Mouse (Mus musculus) embryonic facial prominence, embryonic 15.5 days (tissue): ENCODE data around the gene Ucp3. TPM values are rescaled to one million over a fixed set of nuclear protein-coding genes. Genes with fewer than 3 reads are reported as not detected.

Source experiments
- ATAC-seq: fragments of 200-750 bp; cut with Nextera tagmentation; 2 replicates; pipeline ENCODE4 v1.8.0; 2017; ENCODE audit warnings: low read depth, moderate TSS enrichment; ENCODE audit not compliant: insufficient number of reproducible peaks, low FRiP score, low TSS enrichment
- H3K27ac ChIP-seq: fragments of 300-500 bp; sonication (generic); replicated peaks from 2 replicates; pipeline ENCODE4 v1.5.1; 2015; ENCODE audit warnings: mild to moderate bottlenecking, inconsistent platforms
- H3K27me3 ChIP-seq: fragments of 300-500 bp; sonication (generic); 2 replicates; pipeline ENCODE4 v1.6.1; 2015; ENCODE audit warnings: inconsistent platforms
- H3K36me3 ChIP-seq: fragments of 300-500 bp; sonication (generic); 2 replicates; pipeline ENCODE4 v1.6.1; 2015; ENCODE audit warnings: mild to moderate bottlenecking, inconsistent platforms
- H3K4me1 ChIP-seq: fragments of 300-500 bp; sonication (generic); 2 replicates; pipeline ENCODE4 v1.6.1; 2015; ENCODE audit warnings: inconsistent platforms
- H3K4me2 ChIP-seq: fragments of 300-500 bp; sonication (generic); replicated peaks from 2 replicates; pipeline ENCODE4 v1.6.1; 2015; ENCODE audit warnings: mild to moderate bottlenecking, inconsistent platforms
- H3K4me3 ChIP-seq: fragments of 300-500 bp; sonication (generic); replicated peaks from 2 replicates; pipeline ENCODE4 v1.5.1; 2015; ENCODE audit warnings: mild to moderate bottlenecking, inconsistent platforms
- H3K9ac ChIP-seq: fragments of 300-500 bp; sonication (generic); 2 replicates; pipeline ENCODE4 v1.6.1; 2015; ENCODE audit warnings: inconsistent platforms
- H3K9me3 ChIP-seq: fragments of 300-500 bp; sonication (generic); replicated peaks from 2 replicates; pipeline ENCODE4 v1.6.1; 2016; ENCODE audit warnings: inconsistent platforms
- WGBS: fragments of 180-500 bp; shearing (Covaris S2); methylation state at CpG from one replicate; pipeline ENCODE4 v1.1.7; 2015; 5-methylcytosine and 5-hydroxymethylcytosine counted together
- polyA plus RNA-seq: library from polyadenylated mRNA; unstranded; fragments of >200 nt; fragmentation: Nextera tagmentation; extraction: Ambion mirVana; gene quantifications from 2 replicates; pipeline ENCODE4 v1.2.1, GENCODE M21; 2015

Gene Ucp3
- polyA plus RNA-seq, 1 experiment from 2014 or later: 0.17 TPM

- no peaks in the 10 kb centered on the region for H3K9me3 ChIP-seq
- H3K4me3 ChIP-seq: no peak overlapping the region
- peaks cover 30% of the 10 kb centered on the region for H3K36me3 ChIP-seq
- no peak overlapping the region for H3K9ac ChIP-seq
- H3K4me1 ChIP-seq: peaks cover 12% of the 10 kb centered on the region
- no peak for ATAC-seq
- H3K27ac ChIP-seq: no peak overlapping the region
- no peak overlapping the region for H3K4me2 ChIP-seq
- 76% methylated on average over 6 of the region's 6 CpGs for WGBS
- no peaks in the 10 kb centered on the region for H3K27me3 ChIP-seq
These were observed 11.1 kb upstream of the Ucp3 start for GRCm38 (mm10) chr7:100461621-100462151.

DNA sequence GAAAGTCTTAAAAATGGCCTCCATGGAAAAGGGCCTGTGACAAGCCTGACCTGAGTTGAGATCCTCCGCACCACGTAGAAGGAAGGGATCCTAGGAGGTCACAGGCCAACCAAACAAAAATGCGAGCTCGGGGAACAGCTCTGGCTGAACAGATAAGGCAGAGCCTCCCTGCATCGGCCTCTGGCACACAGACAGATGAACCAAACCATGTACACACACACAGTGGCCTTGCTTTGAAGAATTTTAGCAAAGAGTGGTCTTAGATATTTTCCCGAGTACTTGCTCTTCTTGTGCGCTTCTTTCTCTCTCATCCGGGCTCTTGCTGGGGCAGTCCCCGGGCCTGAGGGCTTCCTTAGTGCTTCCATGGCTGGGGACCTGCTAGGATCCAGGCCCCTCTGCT is 9.6 kb upstream of the Ucp3 start:
- Histone ChIP-seq H3K9me3 (no peaks in the 10 kb centered on the region), H3K4me1 (peaks cover 12% of the 10 kb centered on the region), H3K4me2 (no peak overlapping the region), H3K9ac (no peak overlapping the region), H3K27me3 (no peaks in the 10 kb centered on the region), H3K4me3 (no peak overlapping the region), H3K27ac (no peak overlapping the region), H3K36me3 (peaks cover 30% of the 10 kb centered on the region)
- 71% methylated on average over 9 of the region's 9 CpGs for WGBS
- ATAC-seq: no peak

GRCm38 (mm10) chr7:100463757-100464156 is 9.0 kb upstream of the Ucp3 start:
- H3K4me3 ChIP-seq: no peak overlapping the region
- no peak for ATAC-seq
- H3K4me1 ChIP-seq: peaks cover 12% of the 10 kb centered on the region
- H3K9ac ChIP-seq: no peak overlapping the region
- WGBS: 59% methylated on average over 10 of the region's 10 CpGs
- no peak overlapping the region for H3K4me2 ChIP-seq
- no peak overlapping the region for H3K27ac ChIP-seq
- no peaks in the 10 kb centered on the region for H3K27me3 ChIP-seq
- H3K36me3 ChIP-seq: peaks cover 34% of the 10 kb centered on the region
- no peaks in the 10 kb centered on the region for H3K9me3 ChIP-seq

GRCm38 (mm10) chr7:100464248-100464647 is 8.5 kb upstream of the Ucp3 start:
- Histone ChIP-seq H3K27ac (no peak overlapping the region), H3K4me3 (no peak overlapping the region), H3K9ac (no peak overlapping the region), H3K4me2 (no peak overlapping the region), H3K9me3 (no peaks in the 10 kb centered on the region), H3K27me3 (no peaks in the 10 kb centered on the region), H3K36me3 (peaks cover 35% of the 10 kb centered on the region), H3K4me1 (peaks cover 12% of the 10 kb centered on the region)
- WGBS: 81% methylated on average over 7 of the region's 7 CpGs
- ATAC-seq: no peak

DNA sequence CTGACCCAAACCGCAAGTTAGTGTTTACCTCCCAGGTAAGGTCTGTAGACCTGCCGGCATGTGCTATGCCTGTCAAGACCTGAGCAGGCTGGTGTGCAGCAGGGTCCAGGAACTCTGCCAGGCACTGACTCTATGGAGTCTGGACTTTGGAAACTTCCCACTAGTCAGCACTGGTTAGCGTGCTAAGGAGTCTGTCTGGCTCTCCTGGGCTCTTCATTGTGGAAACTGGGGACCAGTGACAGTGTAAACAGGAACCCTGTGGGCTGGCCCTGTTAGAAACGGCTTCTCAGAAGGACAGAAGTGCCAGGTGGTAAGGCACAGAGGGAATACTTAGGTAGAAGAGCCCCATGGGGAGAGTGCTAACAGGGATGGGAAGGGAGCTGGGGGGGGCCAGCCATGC is 7.5 kb upstream of the Ucp3 start:
- peak; percentile 12; the same call in 1 of the 2 replicates for ATAC-seq
- Histone ChIP-seq H3K9ac (no peak overlapping the region), H3K27ac (peak overlapping the region; percentile 75), H3K36me3 (peaks cover 33% of the 10 kb centered on the region), H3K4me2 (0 out of 2 replicates have a peak overlapping the region, but pooled peaks have one; percentile 8), H3K4me3 (no peak overlapping the region), H3K9me3 (no peaks in the 10 kb centered on the region), H3K4me1 (peaks cover 12% of the 10 kb centered on the region), H3K27me3 (no peaks in the 10 kb centered on the region)
- WGBS: 64% methylated on average over 4 of the region's 4 CpGs

- H3K27ac ChIP-seq: peak overlapping the region; percentile 75
- peaks cover 12% of the 10 kb centered on the region for H3K4me1 ChIP-seq
- no peak overlapping the region for H3K9ac ChIP-seq
- H3K27me3 ChIP-seq: no peaks in the 10 kb centered on the region
- no peaks in the 10 kb centered on the region for H3K9me3 ChIP-seq
- peaks cover 33% of the 10 kb centered on the region for H3K36me3 ChIP-seq
- 50% methylated on average over 5 of the region's 5 CpGs for WGBS
- H3K4me2 ChIP-seq: 0 out of 2 replicates have a peak overlapping the region, but pooled peaks have one; percentile 8
- ATAC-seq: peak; percentile 83
- H3K4me3 ChIP-seq: no peak overlapping the region
These were observed 7.0 kb upstream of the Ucp3 start for GRCm38 (mm10) chr7:100465656-100466309.

- H3K9ac ChIP-seq: no peak overlapping the region
- H3K36me3 ChIP-seq: peaks cover 33% of the 10 kb centered on the region
- no peak overlapping the region for H3K27ac ChIP-seq
- no peak for ATAC-seq
- peaks cover 12% of the 10 kb centered on the region for H3K4me1 ChIP-seq
- WGBS: 87% methylated on average over 11 of the region's 11 CpGs
- no peaks in the 10 kb centered on the region for H3K9me3 ChIP-seq
- H3K4me3 ChIP-seq: no peak overlapping the region
- no peaks in the 10 kb centered on the region for H3K27me3 ChIP-seq
- no peak overlapping the region for H3K4me2 ChIP-seq
These were observed 5.8 kb upstream of the Ucp3 start for GRCm38 (mm10) chr7:100466781-100467510.

GRCm38 (mm10) chr7:100468761-100469160 is 4.0 kb upstream of the Ucp3 start:
- Histone ChIP-seq H3K9ac (no peak overlapping the region), H3K27ac (no peak overlapping the region), H3K4me1 (peaks cover 12% of the 10 kb centered on the region), H3K9me3 (no peaks in the 10 kb centered on the region), H3K4me2 (no peak overlapping the region), H3K36me3 (peaks cover 33% of the 10 kb centered on the region), H3K27me3 (no peaks in the 10 kb centered on the region), H3K4me3 (no peak overlapping the region)
- WGBS: 89% methylated on average over 6 of the region's 6 CpGs
- ATAC-seq: no peak

- H3K27ac ChIP-seq: no peak overlapping the region
- H3K9ac ChIP-seq: no peak overlapping the region
- ATAC-seq: no peak
- no peak overlapping the region for H3K4me3 ChIP-seq
- peaks cover 33% of the 10 kb centered on the region for H3K36me3 ChIP-seq
- 89% methylated on average over 1 of the region's 1 CpGs for WGBS
- peaks cover 11% of the 10 kb centered on the region for H3K4me1 ChIP-seq
- no peak overlapping the region for H3K4me2 ChIP-seq
- no peaks in the 10 kb centered on the region for H3K27me3 ChIP-seq
- H3K9me3 ChIP-seq: no peaks in the 10 kb centered on the region
These were observed 3.3 kb upstream of the Ucp3 start for GRCm38 (mm10) chr7:100469502-100469901.

- no peak for ATAC-seq
- H3K4me1 ChIP-seq: peaks cover 5% of the 10 kb centered on the region
- 89% methylated on average over 11 of the region's 11 CpGs for WGBS
- no peak overlapping the region for H3K4me2 ChIP-seq
- H3K27ac ChIP-seq: no peak overlapping the region
- peaks cover 28% of the 10 kb centered on the region for H3K36me3 ChIP-seq
- H3K9ac ChIP-seq: no peak overlapping the region
- no peak overlapping the region for H3K4me3 ChIP-seq
- no peaks in the 10 kb centered on the region for H3K27me3 ChIP-seq
- no peaks in the 10 kb centered on the region for H3K9me3 ChIP-seq
These were observed 1.9 kb upstream of the Ucp3 start for GRCm38 (mm10) chr7:100470796-100471406.

DNA sequence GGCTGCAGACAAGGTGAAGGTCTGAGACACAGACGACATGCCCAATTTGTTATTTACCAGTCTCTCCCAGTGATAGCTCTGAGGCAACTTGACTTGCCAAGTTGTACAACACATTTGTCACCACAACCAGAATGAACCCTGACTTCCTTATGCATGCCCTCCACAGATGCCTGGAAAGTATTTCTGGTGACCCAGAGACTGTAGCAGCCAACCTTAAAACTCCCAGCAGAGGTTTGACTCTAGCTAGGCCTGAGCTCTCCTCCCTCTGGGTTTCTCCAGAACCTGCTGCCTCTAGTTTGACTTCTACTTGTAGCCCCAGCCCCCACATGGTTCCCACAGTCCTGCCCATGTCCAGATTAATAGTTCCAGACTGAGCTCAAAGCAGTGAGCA is 1.4 kb upstream of the Ucp3 start:
- H3K9ac ChIP-seq: no peak overlapping the region
- no peak overlapping the region for H3K4me2 ChIP-seq
- no peak overlapping the region for H3K4me3 ChIP-seq
- H3K27me3 ChIP-seq: no peaks in the 10 kb centered on the region
- H3K27ac ChIP-seq: no peak overlapping the region
- H3K4me1 ChIP-seq: 0 out of 2 replicates have a peak, but pooled peaks cover 4% of the 10 kb centered on the region
- ATAC-seq: no peak
- WGBS: 89% methylated on average over 1 of the region's 1 CpGs
- no peaks in the 10 kb centered on the region for H3K9me3 ChIP-seq
- H3K36me3 ChIP-seq: peaks cover 28% of the 10 kb centered on the region
